Mouse (Mus musculus): ENCODE measurements around the gene Shc1.

- TF ChIP-seq CTCF (IDR thresholded peaks at IDR 0.05; ENCODE audit: low read depth) (no peak), EP300 (IDR thresholded peaks at IDR 0.05; ENCODE audit: low read depth) (no peak)
Measured at GRCm38 (mm10) chr3:89417131-89417530, 1.1 kb upstream of the Shc1 start.
